Mouse (Mus musculus) intestine, embryonic 16.5 days (tissue): ENCODE data around the gene Tns1. TPM values are rescaled to one million over a fixed set of nuclear protein-coding genes. Genes with fewer than 3 reads are reported as not detected.
"Not testable (repeated sequence)": the region's sequence is repeated elsewhere in the genome, so short reads cannot be mapped to it uniquely, and the experiment has no call there.

Source experiments
- ATAC-seq: fragments of 200-750 bp; cut with Nextera tagmentation; 2 replicates; pipeline ENCODE4 v1.8.0; 2017; ENCODE audit warnings: moderate TSS enrichment, moderate library complexity
- H3K27ac ChIP-seq: fragments of 300-500 bp; sonication (generic); 2 replicates; pipeline ENCODE4 v1.5.1; 2014; ENCODE audit warnings: mild to moderate bottlenecking, low read length
- H3K27me3 ChIP-seq: fragments of 300-500 bp; sonication (generic); replicated peaks from 2 replicates; pipeline ENCODE4 v1.6.1; 2014; ENCODE audit warnings: low read length, control low read depth, mixed read lengths; ENCODE audit not compliant: control insufficient read depth, insufficient read depth
- H3K36me3 ChIP-seq: fragments of 300-500 bp; sonication (generic); 2 replicates; pipeline ENCODE4 v1.6.1; 2014; ENCODE audit warnings: low read length, control low read depth; ENCODE audit not compliant: control insufficient read depth, insufficient read depth
- H3K4me1 ChIP-seq: fragments of 300-500 bp; sonication (generic); 2 replicates; pipeline ENCODE4 v1.6.1; 2014; ENCODE audit warnings: low read length, control low read depth, mixed read lengths; ENCODE audit not compliant: control insufficient read depth, insufficient read depth
- H3K4me2 ChIP-seq: fragments of 300-500 bp; sonication (generic); 2 replicates; pipeline ENCODE4 v1.6.1; 2014; ENCODE audit warnings: low read depth, low read length, control low read depth
- H3K4me3 ChIP-seq: fragments of 300-500 bp; sonication (generic); 2 replicates; pipeline ENCODE4 v1.5.1; 2014; ENCODE audit warnings: mild to moderate bottlenecking, low read length
- H3K9ac ChIP-seq: fragments of 300-500 bp; sonication (generic); 2 replicates; pipeline ENCODE4 v1.6.1; 2014; ENCODE audit warnings: low read depth, low read length
- H3K9me3 ChIP-seq: fragments of 300-500 bp; sonication (generic); 2 replicates; pipeline ENCODE4 v1.6.1; 2016; ENCODE audit warnings: low read length, control low read depth; ENCODE audit not compliant: control insufficient read depth
- WGBS: fragments of 180-500 bp; shearing (Covaris S2); extraction: QIAGEN DNeasy Blood & Tissue Kit; methylation state at CpG from one replicate; pipeline ENCODE4 v1.1.7; 2014; 5-methylcytosine and 5-hydroxymethylcytosine counted together
- polyA plus RNA-seq: library from polyadenylated mRNA; unstranded; fragments of >200 nt; fragmentation: Nextera tagmentation; extraction: Ambion mirVana; gene quantifications from 2 replicates; pipeline ENCODE4 v1.2.1, GENCODE M21; 2015

Tns1 gene
- 20.2 and 23.4 TPM in 2 replicates for polyA plus RNA-seq

DNA sequence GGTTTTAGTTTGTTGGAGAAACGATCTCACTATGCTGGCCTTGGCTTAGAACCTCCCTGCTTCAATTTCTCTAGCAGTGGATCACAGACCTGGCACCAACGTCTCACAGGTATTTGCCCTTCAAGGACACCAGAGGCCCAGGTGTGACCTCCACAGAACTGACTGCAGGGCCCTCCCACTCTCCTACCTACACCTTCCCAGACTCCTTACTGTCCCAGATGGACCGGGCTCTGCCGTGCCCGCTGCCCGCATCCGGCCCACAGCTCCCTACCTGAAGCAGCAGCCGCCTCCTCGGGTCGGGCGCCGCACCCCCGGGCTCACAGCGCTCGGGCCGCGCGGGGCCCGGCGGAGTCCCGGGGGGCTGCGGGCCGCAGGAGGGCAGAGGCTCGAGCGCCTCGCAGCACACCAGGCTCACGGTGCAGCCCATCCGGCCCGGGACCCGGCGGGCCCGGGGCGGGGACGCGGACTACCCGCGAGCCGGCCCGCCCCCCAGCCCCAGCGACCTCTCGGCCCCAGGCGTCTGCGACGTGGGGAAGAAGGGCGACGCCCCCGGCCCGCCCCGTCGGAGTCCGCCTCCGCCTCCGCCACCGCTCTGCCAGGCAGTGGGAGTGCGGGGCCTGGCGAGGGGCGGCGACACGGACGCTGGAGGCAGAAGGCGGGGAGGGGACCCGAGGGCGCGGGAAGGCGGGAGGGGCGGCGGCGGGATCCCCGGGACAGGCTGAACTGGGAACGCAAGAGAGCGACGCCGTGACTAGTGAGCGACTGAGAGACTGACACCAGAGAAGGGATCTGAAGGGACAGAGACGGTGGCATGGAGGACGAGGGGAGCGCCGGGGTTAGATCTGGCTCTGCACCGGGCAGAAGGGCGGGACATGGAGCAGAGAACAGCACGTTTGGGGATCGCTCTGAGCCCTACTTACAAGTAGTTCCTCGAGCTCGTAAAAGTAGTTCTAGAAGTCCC is at the start of gene Tns1:
Gene Tns1, minus strand, starts transcription at position 429 of the 961 bp plus-strand sequence.
- no peaks in the 10 kb centered on the region for H3K27me3 ChIP-seq

GRCm38 (mm10) chr1:74172722-74173121 is 48.5 kb upstream of the Tns1 start:
- no peak overlapping the region for H3K9ac ChIP-seq
- no peak for ATAC-seq
- no peaks in the 10 kb centered on the region for H3K9me3 ChIP-seq
- H3K27ac ChIP-seq = no peak overlapping the region
- H3K36me3 ChIP-seq = no peaks in the 10 kb centered on the region
- H3K4me3 ChIP-seq = no peak overlapping the region
- no peak overlapping the region for H3K4me2 ChIP-seq
- WGBS = 80% methylated on average over 3 of the region's 3 CpGs
- no peaks in the 10 kb centered on the region for H3K27me3 ChIP-seq
- peaks cover 3% of the 10 kb centered on the region; the same call in 1 of the 2 replicates for H3K4me1 ChIP-seq

More for the DNA sequence above, at the start of gene Tns1:
- 1% methylated on average over 82 of the region's 84 CpGs for WGBS
- peak; percentile 78 for ATAC-seq
- peak within 1 kb of the TSS; percentile 67 for H3K9ac ChIP-seq
- H3K4me1 ChIP-seq = peaks cover 5% of the 10 kb centered on the region; the same call in 1 of the 2 replicates
- no peak within 1 kb of the TSS for H3K27ac ChIP-seq
- H3K9me3 ChIP-seq = no peaks in the 10 kb centered on the region
- peak within 1 kb of the TSS; percentile 61 for H3K4me3 ChIP-seq
- peak within 1 kb of the TSS; percentile 99 for H3K4me2 ChIP-seq
- H3K36me3 ChIP-seq = no peaks in the 10 kb centered on the region

DNA sequence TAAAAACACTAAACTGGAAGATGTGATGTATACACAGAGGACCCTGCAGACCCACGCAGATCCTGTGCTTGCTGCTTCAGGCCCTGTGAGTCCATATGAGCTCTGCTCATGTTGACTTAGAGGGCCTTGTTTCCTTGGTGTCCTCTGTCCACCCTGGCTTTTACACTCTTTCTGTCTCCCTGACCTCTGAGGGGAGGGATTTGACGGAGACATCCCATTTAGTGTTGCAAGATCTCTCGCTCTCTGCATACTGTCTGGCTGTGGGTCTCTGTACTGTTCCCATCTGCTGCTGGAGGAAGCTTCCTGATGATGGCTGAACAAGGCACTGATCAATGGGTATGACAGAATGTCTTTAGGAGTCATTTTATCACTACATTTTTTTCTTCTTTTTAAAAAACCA is 45.5 kb upstream of the Tns1 start:
- no peak for ATAC-seq
- WGBS = 85% methylated on average over 3 of the region's 3 CpGs
- Histone ChIP-seq H3K27me3 (no peaks in the 10 kb centered on the region), H3K4me3 (no peak overlapping the region), H3K9me3 (no peaks in the 10 kb centered on the region), H3K36me3 (no peaks in the 10 kb centered on the region), H3K27ac (no peak overlapping the region), H3K4me2 (no peak overlapping the region), H3K9ac (no peak overlapping the region), H3K4me1 (no peaks in the 10 kb centered on the region)

DNA sequence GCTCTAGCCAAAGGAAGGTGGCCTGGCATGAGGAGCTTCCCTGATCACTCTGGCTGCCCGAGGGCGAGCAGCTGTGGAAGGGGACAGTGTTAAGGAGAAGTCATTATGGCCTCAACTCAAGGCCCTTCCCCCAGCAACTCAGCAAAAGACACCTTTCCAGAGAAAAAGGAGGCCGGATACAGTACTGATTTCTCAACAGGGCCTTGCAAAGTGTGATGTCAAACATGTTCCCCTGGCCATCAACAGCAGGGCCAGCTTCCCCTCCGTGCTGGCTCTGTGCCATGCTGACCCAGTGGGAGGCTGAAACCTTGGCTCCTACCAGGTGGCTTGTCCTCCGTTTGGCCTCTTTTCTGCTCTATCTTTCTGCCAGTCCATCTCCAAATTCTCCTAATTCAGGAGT is 42.9 kb upstream of the Tns1 start:
- Histone ChIP-seq H3K4me2 (no peak overlapping the region), H3K4me3 (no peak overlapping the region), H3K27ac (no peak overlapping the region), H3K4me1 (no peaks in the 10 kb centered on the region), H3K9me3 (no peaks in the 10 kb centered on the region), H3K27me3 (no peaks in the 10 kb centered on the region), H3K9ac (no peak overlapping the region), H3K36me3 (no peaks in the 10 kb centered on the region)
- WGBS = 82% methylated on average over 5 of the region's 5 CpGs
- no peak for ATAC-seq

DNA sequence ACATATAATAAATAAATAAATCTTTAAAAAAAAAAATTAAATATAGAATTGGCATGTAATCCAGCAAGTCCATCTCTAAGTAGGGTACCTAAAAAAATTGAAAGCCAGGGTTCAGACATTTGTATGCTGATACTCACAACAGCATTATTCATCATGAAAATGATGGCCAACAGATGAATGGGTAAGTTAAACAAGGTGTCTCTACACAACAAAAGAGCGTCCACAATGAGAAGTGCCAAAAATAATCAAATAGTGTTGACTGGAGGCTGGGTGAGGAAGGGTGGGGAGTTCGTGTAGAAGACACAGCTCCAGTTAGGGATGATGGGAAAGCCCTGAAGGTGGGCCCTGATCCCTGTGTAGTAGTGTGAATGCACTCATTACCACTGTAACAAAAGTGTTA is 35.8 kb upstream of the Tns1 start:
- Histone ChIP-seq H3K4me3 (no peak overlapping the region), H3K27ac (no peak overlapping the region), H3K36me3 (no peaks in the 10 kb centered on the region), H3K4me1 (no peaks in the 10 kb centered on the region), H3K4me2 (no peak overlapping the region), H3K9ac (no peak overlapping the region), H3K27me3 (no peaks in the 10 kb centered on the region), H3K9me3 (no peaks in the 10 kb centered on the region)
- ATAC-seq = no peak
- 66% methylated on average over 2 of the region's 2 CpGs for WGBS

DNA sequence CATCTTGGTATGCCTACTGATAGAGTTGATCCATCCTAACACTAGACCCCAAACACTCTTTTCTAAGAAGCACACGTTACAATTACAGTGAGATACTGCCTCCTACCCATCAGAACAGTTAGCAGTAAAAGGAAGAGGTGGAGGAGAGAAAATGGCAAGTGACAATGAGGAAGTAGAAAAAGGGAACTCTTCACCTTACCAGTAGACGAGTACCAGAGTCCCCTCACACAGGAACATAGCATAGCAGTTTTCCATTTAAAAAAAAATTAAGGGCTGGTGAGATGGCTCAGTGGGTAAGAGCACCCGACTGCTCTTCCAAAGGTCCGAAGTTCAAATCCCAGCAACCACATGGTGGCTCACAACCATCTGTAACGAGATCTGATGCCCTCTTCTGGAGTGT is 35.4 kb upstream of the Tns1 start:
- not testable (repeated sequence) for H3K36me3 ChIP-seq, H3K9ac ChIP-seq, H3K27ac ChIP-seq, H3K4me2 ChIP-seq, H3K27me3 ChIP-seq, ATAC-seq, H3K4me3 ChIP-seq, H3K4me1 ChIP-seq, H3K9me3 ChIP-seq
- 80% methylated on average over 4 of the region's 5 CpGs for WGBS

DNA sequence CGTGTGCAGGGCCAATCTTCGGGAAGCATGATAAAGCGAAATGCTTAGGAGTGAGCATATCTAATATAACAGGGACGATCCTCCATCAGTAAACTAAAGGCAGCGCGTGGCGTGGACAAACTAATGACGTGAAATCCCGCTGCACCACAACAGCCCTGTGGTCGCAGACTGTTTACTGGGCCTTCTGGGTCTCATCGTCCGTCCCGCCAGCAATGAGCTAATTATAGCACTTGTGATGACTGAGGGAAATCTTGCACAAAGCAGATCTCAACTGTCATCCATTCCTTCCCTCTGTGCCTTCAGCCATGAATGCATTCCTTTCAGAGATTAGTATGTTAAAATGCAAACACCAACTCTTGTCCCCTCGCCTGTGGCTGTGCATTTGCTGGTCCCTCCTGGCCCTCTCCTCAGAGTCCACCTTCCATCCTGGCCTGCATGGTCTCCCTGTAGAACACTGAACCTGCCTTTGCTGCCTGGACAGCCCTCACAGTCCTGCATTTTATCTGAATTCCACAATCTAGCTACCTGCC is 32.2 kb upstream of the Tns1 start:
- no peaks in the 10 kb centered on the region for H3K4me1 ChIP-seq
- no peaks in the 10 kb centered on the region for H3K27me3 ChIP-seq
- no peak overlapping the region for H3K27ac ChIP-seq
- WGBS = 64% methylated on average over 14 of the region's 14 CpGs
- H3K4me3 ChIP-seq = no peak overlapping the region
- H3K9ac ChIP-seq = no peak overlapping the region
- H3K9me3 ChIP-seq = no peaks in the 10 kb centered on the region
- ATAC-seq = no peak
- H3K36me3 ChIP-seq = no peaks in the 10 kb centered on the region
- no peak overlapping the region for H3K4me2 ChIP-seq

GRCm38 (mm10) chr1:74155435-74156012 is 31.3 kb upstream of the Tns1 start:
- Histone ChIP-seq H3K27ac (no peak overlapping the region), H3K9ac (no peak overlapping the region), H3K36me3 (no peaks in the 10 kb centered on the region), H3K27me3 (no peaks in the 10 kb centered on the region), H3K9me3 (no peaks in the 10 kb centered on the region), H3K4me3 (no peak overlapping the region), H3K4me1 (no peaks in the 10 kb centered on the region), H3K4me2 (no peak overlapping the region)
- 85% methylated on average over 6 of the region's 6 CpGs for WGBS
- no peak for ATAC-seq

DNA sequence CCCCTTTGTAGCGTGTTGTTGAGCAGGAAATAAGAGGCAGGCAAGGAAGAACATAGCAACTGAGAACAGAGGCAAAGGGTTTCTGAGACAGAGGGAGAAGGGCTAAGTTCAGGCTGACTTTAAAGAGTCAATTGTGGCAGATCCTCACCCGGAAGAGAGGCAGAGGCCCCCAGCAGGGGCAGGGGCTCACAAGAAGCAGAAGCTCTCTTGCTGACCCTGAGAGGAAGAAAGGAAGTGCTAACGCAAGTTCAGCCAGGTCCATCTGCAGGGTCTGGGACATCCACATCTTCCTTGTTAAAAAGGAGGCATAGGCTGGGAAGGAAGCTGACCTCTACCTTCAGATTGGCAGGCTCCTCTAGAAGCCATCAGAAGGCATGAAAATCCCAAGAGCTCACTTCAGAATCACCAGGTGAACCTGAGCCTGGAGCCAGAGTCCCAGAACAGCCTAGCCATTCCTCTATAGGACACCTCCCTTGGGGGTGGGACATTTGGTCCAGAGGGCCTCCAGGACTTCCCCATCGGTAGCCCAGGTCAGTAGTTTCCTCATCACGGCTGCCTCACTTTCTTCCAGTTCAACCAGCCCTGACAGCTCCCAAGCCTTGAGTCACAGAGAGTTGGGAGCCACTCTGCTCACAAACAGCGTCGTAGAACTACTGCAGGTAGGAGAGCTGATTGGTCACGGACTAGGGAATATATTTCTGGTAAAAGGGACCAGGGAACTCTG is 29.4 kb upstream of the Tns1 start, which contains the start of gene Cxcr2:
Gene Cxcr2, plus strand, starts transcription at position 529 of the 724 bp plus-strand sequence.
- H3K36me3 ChIP-seq = no peaks in the 10 kb centered on the region
- no peak within 1 kb of the TSS for H3K4me3 ChIP-seq
- H3K4me2 ChIP-seq = no peak within 1 kb of the TSS
- no peak for ATAC-seq
- H3K27me3 ChIP-seq = no peaks in the 10 kb centered on the region
- H3K9me3 ChIP-seq = no peaks in the 10 kb centered on the region
- no peaks in the 10 kb centered on the region for H3K4me1 ChIP-seq
- whole genome bisulfite sequencing = 70% methylated on average over 8 of the region's 8 CpGs
- no peak within 1 kb of the TSS for H3K9ac ChIP-seq
- H3K27ac ChIP-seq = no peak within 1 kb of the TSS
